Mouse (Mus musculus) megakaryocyte-erythroid progenitor cell, adult 5-6 weeks (primary cell): ENCODE results near the gene S100pbp. TPM values are rescaled to one million over a fixed set of nuclear protein-coding genes. Genes with fewer than 3 reads are reported as not detected.
A peak's percentile ranks its signal among the peaks of the same experiment; 100 is the strongest.

ENCODE experiments used
- ATAC-seq: replicated peaks from 2 replicates; pipeline ENCODE4 v1.8.0; 2016; ENCODE audit warnings: mild to moderate bottlenecking, inconsistent platforms; ENCODE audit not compliant: severe bottlenecking, poor library complexity, low FRiP score, low TSS enrichment
- total RNA-seq, 2 experiments: library from RNA; stranded (forward) in 1 of 2; stranded (reverse) in 1 of 2; fragments of 200-1000, 215-1000 nt in 1 of 2; fragments of >200 nt in 1 of 2; fragmentation: Nextera tagmentation in 1 of 2; gene quantifications; 2 replicates each; pipeline ENCODE4 v1.2.3; 2014 to 2017

Gene S100pbp
- total RNA-seq, 2 experiments from 2014 or later = 9.9 to 33.7 TPM

GRCm38 (mm10) chr4:129116703-129117102 lies 72.8 kb downstream of the S100pbp start:
- ATAC-seq = no peak

- peak; percentile 92 for ATAC-seq
Measured at GRCm38 (mm10) chr4:129113083-129113988, 76.2 kb downstream of the S100pbp start.

DNA sequence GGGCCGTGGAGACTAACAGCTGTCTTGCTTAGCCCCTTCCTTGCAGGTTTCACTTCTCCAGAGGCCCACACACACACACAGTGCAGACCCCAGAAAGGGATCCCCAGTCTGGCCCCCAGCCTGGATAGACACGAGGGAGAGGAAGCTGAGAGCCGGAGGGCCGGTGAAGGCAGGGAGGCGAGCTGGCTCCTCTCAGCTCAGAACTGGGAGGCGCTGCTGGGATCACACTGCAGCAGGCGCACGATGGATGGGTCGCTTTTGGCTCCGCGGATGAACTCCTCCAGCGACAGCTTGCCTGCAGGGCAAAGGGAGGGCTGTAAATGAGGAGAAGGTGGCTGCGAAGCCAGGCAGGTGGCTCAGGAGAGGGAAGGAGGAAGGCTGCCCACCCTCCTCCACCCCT lies 77.3 kb downstream of the S100pbp start:
- no peak for ATAC-seq

DNA sequence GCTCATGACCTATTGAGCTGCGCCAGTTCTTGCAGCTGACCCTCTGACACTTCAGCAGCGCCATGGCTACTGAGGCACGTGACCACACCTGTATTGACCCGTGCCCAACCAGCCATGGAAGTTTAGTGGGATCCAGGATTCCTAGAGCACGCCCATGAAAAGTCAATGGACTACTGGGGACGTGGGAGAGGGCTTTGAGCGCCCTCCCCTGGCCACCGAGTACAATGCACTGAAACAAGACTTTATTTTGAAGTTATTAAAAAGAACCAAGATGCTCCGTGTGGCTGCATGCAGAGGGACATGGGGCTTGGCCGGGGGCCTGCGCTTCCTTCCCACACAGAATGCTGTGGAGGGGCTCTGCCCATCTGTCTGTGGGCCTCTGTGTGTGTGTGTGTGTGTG lies 78.2 kb downstream of the S100pbp start:
- ATAC-seq = no peak

DNA sequence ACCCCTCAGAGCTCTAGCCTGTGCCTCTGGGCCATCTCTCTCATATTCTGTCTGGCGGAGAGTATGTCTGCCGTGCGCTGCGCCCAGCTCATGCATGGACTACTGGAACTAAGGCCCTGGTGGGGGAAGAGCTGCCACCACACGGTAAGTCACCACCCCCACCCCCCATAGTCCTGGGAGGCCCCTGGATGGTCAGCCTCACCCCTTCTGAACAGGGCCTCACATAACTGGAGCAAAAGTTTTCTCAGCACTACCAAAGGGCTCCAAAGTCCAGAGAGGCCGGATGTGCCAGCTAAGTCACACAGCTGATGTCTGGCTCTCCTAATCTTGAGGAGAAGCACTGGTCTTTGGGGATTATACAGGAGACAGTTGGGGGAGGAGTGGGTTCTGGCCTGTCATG lies 78.7 kb downstream of the S100pbp start:
- ATAC-seq = no peak

GRCm38 (mm10) chr4:129108624-129109023 lies 80.9 kb downstream of the S100pbp start:
- ATAC-seq = no peak

- no peak for ATAC-seq
Measured at GRCm38 (mm10) chr4:129107348-129107899, 82.1 kb downstream of the S100pbp start.

GRCm38 (mm10) chr4:129106073-129106472 lies 83.5 kb downstream of the S100pbp start:
- no peak for ATAC-seq

DNA sequence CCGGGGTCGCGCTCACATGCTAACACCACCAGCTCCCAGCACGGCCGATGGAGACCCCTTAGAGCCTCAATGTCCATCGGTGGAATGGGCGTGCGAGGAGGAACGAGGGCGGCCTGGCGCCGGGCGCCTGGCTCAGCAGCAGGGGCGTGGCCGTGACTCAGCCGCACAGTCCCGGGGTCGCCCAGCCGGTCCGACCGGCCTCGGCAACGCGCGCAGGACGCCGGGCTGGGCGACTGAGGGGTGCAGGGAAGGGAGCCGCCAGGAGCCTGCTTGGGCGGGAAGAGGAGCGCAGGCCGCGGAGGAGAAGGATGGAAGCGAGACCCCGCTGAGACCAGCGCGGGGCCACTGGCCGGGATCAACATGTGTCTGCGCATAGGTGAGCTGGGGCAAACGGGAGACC lies 84.2 kb downstream of the S100pbp start, which contains the start of gene Tmem54:
Gene Tmem54 (plus strand): TSS at position 193 of the 400 bp plus-strand sequence.
- ATAC-seq = no peak; the same call in 1 of the 2 replicates

GRCm38 (mm10) chr4:129102133-129102829 lies 87.2 kb downstream of the S100pbp start:
- no peak for ATAC-seq

Other genes with a start within 250 kb of the S100pbp start
- gene Azin2, start 227.3 kb downstream of the S100pbp start, total RNA-seq (2014; fragmentation: Nextera tagmentation) = not detected in 2 replicates
- gene Azin2, start 227.3 kb downstream of the S100pbp start, total RNA-seq (2017) = not detected in 2 replicates
- gene Ak2, start 197.8 kb downstream of the S100pbp start, total RNA-seq (2014; fragmentation: Nextera tagmentation) = 192 and 206 TPM in 2 replicates
- gene Ak2, start 197.8 kb downstream of the S100pbp start, total RNA-seq (2017) = 179 and 181 TPM in 2 replicates
- 12.1 and 15.0 TPM in 2 replicates for gene Rnf19b, start 131.5 kb downstream of the S100pbp start, total RNA-seq (2014; fragmentation: Nextera tagmentation)
- gene Rnf19b, start 131.5 kb downstream of the S100pbp start, total RNA-seq (2017) = 26.7 and 28.3 TPM in 2 replicates
- gene Tmem54, start 84.2 kb downstream of the S100pbp start, total RNA-seq (2014; fragmentation: Nextera tagmentation) = not detected in 2 replicates
- not detected in 2 replicates for gene Tmem54, start 84.2 kb downstream of the S100pbp start, total RNA-seq (2017)
- gene Hpca, start 67.7 kb downstream of the S100pbp start, total RNA-seq (2014; fragmentation: Nextera tagmentation) = not detected in 2 replicates
- gene Hpca, start 67.7 kb downstream of the S100pbp start, total RNA-seq (2017) = not detected in 2 replicates
- not detected in 2 replicates for gene Fndc5, start 52.7 kb downstream of the S100pbp start, total RNA-seq (2014; fragmentation: Nextera tagmentation)
- 0.65 and 0.75 TPM in 2 replicates for gene Fndc5, start 52.7 kb downstream of the S100pbp start, total RNA-seq (2017)
- gene Yars, start within 50 bp of the S100pbp start, total RNA-seq (2014; fragmentation: Nextera tagmentation) = 54.8 and 56.6 TPM in 2 replicates
- 45.5 and 46.2 TPM in 2 replicates for gene Yars, start within 50 bp of the S100pbp start, total RNA-seq (2017)
- 0.20 and 0.45 TPM in 2 replicates for gene C77080, start 71.7 kb upstream of the S100pbp start, total RNA-seq (2014; fragmentation: Nextera tagmentation)
- gene C77080, start 71.7 kb upstream of the S100pbp start, total RNA-seq (2017) = 0.11 TPM in 1 of 2 replicates, not detected in the other
- not detected in 2 replicates for gene Sync, start 97.9 kb upstream of the S100pbp start, total RNA-seq (2014; fragmentation: Nextera tagmentation)
- gene Sync, start 97.9 kb upstream of the S100pbp start, total RNA-seq (2017) = not detected in 2 replicates
- 128 and 189 TPM in 2 replicates for gene Rbbp4, start 145.6 kb upstream of the S100pbp start, total RNA-seq (2014; fragmentation: Nextera tagmentation)
- gene Rbbp4, start 145.6 kb upstream of the S100pbp start, total RNA-seq (2017) = 92.8 and 105 TPM in 2 replicates
- gene Zbtb8os, start 146.0 kb upstream of the S100pbp start, total RNA-seq (2014; fragmentation: Nextera tagmentation) = 26.6 and 41.9 TPM in 2 replicates
- gene Zbtb8os, start 146.0 kb upstream of the S100pbp start, total RNA-seq (2017) = 52.6 and 60.8 TPM in 2 replicates
- gene Zbtb8a, start 188.4 kb upstream of the S100pbp start, total RNA-seq (2014; fragmentation: Nextera tagmentation) = 4.4 and 6.9 TPM in 2 replicates
- 13.3 and 22.2 TPM in 2 replicates for gene Zbtb8a, start 188.4 kb upstream of the S100pbp start, total RNA-seq (2017)